Mouse (Mus musculus) skeletal muscle tissue, adult 2 months (tissue): ENCODE data around the gene Pitpnm3.

Experiments used
- DNase-seq: peaks from one replicate; pipeline ENCODE4 v3.0.0-alpha.2; 2012; ENCODE audit warnings: low read depth, low spot score

Pitpnm3 gene

DNA sequence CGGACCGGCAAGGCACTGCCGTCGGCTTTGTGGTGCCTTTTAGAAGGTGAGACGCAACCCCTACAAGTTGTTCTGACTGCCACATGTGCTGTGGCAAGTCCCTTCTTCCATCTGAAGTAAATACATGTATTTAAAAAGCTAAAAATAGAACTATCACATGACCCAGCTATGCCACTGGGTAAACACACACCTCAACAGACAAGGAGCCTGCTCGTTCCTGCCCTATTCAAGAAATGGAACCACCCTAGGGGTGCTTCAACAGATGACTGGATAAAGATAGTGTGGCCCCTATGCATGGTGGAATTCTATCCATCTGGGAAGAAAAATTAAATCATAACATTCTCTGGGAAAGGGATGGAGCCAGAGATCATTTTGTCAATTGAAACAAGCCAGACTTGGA lies 112.8 kb downstream of the Pitpnm3 start:
- no peak for DNase-seq

DNA sequence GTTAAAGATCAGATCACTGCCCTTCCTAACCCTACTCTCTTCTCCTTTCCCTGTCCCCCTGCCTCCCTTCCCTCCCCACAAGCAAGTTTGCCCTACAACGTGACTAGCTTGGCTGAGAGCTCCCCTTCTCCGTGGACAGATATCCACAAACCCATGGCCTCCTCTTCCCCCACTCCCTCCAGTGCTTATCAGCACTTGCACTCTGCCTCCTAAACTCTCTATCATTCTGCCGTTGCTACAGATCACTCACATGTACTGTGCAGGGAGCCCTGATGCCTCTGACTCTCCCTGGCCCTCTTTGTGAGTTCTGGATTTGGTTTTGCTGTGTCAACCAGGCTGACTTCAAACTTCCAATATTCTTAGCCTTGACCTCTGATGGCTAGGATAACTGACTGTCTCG lies 114.6 kb downstream of the Pitpnm3 start:
- DNase-seq, result no peak

DNA sequence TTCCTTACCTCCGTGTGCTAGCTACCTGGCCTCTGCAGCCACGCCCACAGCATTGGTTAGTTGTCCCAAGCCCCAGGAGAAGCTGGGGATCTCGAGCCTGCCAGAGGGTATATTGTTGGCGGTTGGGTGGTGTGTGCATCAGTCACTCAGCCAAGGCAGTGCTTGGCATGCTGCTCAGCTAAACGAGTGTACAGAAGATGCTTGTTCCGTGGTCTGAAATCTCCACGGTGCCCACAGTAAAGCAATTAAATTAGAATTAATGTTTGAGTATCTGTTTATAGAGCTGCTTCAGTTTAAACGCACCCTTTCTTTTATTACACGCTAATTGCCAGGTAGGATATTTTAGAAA lies 118.4 kb downstream of the Pitpnm3 start:
- no peak for DNase-seq

DNA sequence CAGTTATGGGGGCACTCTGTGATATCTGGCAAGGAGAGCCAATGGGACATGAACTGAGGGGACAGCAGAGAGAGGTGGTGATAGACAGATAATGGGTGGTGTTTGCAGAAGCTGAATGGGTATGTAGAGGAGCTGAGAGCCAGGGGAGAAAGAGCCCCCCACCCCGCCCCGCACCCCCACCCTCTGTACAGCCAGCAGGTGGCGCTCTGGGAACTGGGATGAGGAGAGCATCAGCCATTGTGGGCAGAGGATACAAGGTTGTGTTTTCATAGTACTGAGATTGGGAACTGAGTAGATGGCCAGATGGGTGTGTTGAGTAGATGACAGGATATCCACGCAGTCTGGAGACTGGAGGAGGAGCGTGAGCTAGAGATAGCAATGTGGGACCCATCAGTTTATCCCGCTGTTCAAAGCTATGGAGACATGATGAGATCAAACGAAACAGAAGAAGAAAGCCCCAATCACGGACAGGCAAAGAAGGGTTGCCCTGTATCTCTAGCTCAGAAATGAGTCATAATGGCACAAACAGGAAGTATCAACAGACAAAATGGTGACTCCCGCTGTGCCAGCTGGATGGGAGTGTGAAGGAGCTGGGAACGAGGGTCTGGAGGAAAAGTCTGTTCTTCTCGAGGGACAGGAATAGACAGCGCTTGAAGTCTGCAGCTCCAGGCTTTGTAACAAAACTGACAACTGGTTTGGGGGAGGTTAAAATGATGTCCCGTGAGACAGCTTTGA lies 118.9 kb downstream of the Pitpnm3 start:
- DNase-seq, result no peak

DNA sequence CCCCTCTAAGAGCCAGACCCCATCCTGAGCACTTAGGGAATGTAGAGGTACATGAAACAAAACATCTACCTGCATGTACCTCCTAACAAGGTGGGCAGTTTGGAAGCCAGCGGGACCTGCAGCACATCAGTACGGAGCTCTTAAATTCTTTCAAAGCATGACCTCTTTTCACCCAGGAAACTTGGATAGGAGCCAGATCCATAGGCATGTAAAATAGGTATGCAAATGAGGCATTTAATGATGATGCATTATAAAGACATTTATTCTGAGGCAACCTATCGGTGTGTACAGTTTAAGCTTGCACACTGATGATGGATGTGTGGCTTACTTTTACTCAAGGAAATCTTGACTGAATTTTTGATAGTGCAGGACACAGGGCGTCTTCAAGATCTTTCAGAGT lies 120.9 kb downstream of the Pitpnm3 start:
- DNase-seq, result no peak

DNA sequence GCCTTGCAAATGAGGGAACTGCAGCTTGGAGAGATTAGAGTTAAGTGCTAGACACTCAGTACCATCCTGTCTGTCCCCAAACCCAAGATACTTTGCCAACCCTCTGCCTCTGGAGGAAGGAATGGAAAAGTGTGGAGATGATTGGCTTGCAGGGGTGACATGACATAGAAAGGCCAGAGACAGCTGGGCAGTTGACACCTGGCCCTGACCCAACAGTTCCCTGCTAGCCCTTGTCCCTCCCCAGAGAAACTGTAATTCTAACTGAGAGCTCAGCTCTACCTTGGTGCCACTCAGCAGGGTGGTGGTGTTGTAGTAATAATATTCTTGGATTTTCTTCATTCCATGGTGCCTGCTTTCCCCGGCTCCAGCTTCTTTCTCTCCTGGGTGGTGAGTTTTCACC lies 123.6 kb downstream of the Pitpnm3 start:
- peak; percentile 66 for DNase-seq

DNA sequence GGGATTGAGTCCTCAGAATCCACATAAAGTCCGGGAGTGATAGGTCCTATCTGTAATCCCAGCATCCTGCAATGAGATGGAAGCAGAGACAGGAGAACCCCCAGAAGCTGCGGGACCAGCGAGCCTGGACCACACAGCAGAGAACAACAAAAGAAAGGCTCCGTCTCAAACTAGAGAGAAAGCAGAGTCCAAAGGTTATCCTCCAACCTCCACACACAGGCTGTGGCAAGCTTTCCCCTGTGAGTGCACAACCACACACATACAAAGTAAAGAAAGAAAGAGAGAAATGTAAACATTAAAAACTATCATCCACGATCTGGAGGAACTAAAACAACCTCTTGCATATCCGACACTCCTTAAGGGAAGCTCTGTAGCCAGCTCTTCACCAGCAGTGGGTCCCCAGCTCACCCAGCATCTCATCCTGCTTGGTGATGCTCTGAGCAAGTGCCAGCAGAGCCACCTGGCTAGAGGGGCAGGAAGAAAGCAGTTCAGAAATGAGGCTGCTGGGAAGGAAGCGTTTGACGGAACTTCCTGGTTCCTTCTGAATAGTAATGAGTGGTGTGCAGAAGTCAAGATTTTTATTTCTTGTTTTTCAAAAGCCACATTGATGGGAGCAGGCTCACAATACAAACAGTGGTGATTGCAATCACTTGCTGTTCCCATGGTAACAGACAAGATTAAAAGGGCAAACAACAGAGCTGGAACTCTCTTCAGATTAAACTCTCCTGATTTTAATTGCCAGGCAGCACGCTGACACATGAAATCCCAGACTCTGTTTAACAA lies 124.4 kb downstream of the Pitpnm3 start:
- no peak for DNase-seq

DNA sequence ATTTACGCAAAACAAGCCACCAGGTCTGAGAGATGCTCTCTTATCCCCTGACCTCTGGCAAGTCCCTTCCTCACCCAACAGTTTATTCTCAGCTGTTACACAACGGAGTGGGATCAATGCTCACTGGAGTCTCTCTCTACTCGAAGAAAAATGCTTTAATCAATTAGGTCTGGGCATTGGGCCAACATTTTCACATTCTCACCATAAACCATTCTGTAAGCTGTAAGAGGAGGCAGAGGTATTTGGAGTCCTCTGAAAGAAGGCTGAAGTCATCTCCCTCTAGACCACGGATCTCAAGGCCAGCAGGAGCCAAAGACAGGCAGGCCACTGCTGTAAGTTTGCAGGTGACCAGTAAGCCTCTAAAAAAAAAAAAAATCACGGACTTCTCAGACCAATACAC lies 125.2 kb downstream of the Pitpnm3 start:
- DNase-seq, result no peak

DNA sequence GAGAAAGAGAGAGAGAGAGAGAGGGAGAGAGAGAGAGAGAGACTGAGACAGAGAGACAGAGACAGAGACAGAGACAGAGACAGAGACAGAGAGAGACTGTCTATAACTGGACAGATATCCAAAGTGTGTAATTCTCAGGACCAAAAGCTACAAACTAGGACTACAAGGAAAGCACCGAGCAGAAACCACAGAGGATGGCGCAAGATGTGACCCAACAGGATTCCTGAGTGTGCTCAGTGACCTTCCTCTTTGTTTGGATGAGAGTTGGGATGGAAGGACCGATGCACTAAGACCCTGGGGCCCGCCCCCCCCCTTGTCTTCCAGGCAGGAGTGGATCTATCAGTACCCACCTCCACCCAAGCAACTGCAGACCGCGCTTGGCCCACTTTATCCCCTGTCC lies 130.0 kb downstream of the Pitpnm3 start:
- DNase-seq, result no peak

DNA sequence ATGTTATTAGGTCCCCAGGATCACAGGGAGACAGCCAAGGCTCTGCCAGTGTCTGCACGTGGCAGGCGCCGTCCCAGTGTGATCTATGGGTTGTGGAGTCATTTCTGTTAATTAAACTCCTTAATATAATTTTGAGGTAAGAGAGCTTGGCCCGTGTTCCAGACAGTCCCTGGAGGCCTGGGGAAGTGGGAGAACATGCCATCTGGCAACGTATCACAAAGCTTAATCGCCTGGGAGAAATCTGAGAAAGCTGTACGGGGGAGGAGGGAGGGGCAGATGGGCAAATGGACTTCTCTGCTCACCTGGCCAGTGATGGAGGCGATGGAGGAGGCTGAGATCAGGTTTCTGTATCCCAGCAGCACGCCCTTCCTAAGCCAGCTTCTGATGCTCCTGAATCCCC lies 132.4 kb downstream of the Pitpnm3 start:
- DNase-seq, result no peak

DNA sequence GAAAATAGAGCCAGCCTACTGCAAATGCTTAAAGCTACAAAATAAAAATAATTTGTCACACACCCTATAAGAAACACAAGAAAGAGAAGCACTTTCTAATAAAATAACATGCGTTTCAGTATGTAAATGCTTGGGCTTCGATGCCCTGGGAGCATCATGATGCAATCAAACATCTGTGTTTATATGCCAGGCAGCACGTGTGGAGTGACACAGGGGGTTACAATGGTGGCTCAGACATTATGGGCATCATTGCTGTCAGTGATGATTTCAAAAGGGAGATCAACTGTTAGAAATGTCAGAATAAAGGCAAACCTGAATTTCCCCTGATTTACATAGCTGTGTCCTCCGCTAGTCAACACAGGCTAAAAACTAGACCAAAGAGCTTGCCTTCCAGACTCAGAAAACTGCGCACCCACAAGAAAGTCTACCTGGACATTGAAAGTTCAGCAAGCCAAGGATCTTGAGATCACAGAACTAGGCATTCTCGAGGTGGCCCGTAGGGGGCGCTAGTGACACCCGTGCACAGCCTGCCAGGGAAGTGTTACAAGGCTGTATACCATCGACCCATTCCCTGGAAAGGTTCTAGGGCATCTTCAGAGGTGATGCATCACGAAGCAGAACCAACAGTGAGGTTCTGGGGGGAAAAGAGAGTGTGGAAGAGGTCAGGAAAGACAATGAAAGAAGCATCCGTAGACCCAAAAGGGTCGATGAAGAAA lies 133.3 kb downstream of the Pitpnm3 start:
- DNase-seq, result no peak

DNA sequence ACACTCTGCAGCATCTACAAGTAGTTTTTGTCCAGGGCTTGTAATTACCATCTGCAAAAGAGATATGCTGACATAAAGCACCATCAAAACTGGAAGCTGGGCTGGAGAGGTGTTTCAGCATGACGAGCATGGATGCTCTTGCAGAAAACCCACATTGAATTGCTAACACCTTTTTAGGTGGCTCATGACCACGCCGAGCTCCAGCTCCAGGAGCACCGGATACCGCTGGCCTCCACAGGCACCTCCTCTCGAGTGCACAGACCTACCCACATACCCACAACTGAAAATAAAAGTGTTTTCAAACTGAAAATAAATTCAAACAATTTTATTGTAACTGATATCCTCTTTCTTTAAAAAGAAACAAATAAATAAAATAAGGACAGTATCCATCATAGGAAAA lies 135.4 kb downstream of the Pitpnm3 start:
- no peak for DNase-seq
